Mouse (Mus musculus) ES-Bruce4 (cell line): Measurements from ENCODE around the gene Rbl2.

Source experiments
- EP300 ChIP-seq: IDR thresholded peaks from 2 replicates; pipeline ENCODE4 v1.6.1; 2011; ENCODE audit warnings: low read depth, low read length; ENCODE audit not compliant: insufficient read depth
- POLR2A ChIP-seq: IDR thresholded peaks from one replicate; pipeline ENCODE4 v1.8.1; 2011; ENCODE audit warnings: low read length; ENCODE audit not compliant: insufficient read depth

GRCm38 (mm10) chr8:91038637-91039036, 31.2 kb upstream of the Rbl2 start:
- TF ChIP-seq POLR2A (no peak), EP300 (no peak)
